Mouse (Mus musculus) ES-E14 (cell line): ENCODE measurements at regions not wholly inside any gene's neighbourhood (a gene's known extent, or its start where the extent isn't known, plus 50 kb on each side); places are given as distances from the start of the nearest gene placed in this dataset.

Source experiments
- MAFK ChIP-seq: IDR thresholded peaks from 2 replicates; pipeline ENCODE4 v1.6.1; 2014; ENCODE audit warnings: mild to moderate bottlenecking, low read depth, low read length, inconsistent platforms; ENCODE audit not compliant: insufficient read depth
- ZC3H11A ChIP-seq: IDR thresholded peaks from 2 replicates; pipeline ENCODE4 v1.6.1; 2012; ENCODE audit warnings: low read depth, mild to moderate bottlenecking, inconsistent platforms, low read length, borderline replicate concordance

- no peak for TF ChIP-seq ZC3H11A
- no peak for TF ChIP-seq MAFK
Observed at GRCm38 (mm10) chr8:8821119-8821518, 130.8 kb upstream of the Arglu1 start.
